Mouse (Mus musculus) forebrain, embryonic 10.5 days (tissue): Measurements from ENCODE around the gene Extl1. TPM values are rescaled to one million over a fixed set of nuclear protein-coding genes. Genes with fewer than 3 reads are reported as not detected.

Experiments
- DNase-seq: peaks from one replicate; pipeline ENCODE4 v3.0.0-alpha.2; 2017; ENCODE audit warnings: low spot score; ENCODE audit errors: extremely low spot score
- H3K27ac ChIP-seq: fragments of 300-500 bp; sonication (generic); 2 replicates; pipeline ENCODE4 v1.5.1; 2016; ENCODE audit warnings: mild to moderate bottlenecking
- H3K27me3 ChIP-seq: fragments of 300-500 bp; sonication (generic); 2 replicates; pipeline ENCODE4 v1.6.1; 2016; ENCODE audit warnings: mild to moderate bottlenecking; ENCODE audit not compliant: poor library complexity, severe bottlenecking
- H3K36me3 ChIP-seq: fragments of 300-500 bp; sonication (generic); replicated peaks from 2 replicates; pipeline ENCODE4 v1.6.1; 2016; ENCODE audit warnings: mild to moderate bottlenecking, moderate library complexity
- H3K4me1 ChIP-seq: fragments of 300-500 bp; sonication (generic); 2 replicates; pipeline ENCODE4 v1.6.1; 2016
- H3K4me3 ChIP-seq: fragments of 300-500 bp; sonication (generic); 2 replicates; pipeline ENCODE4 v1.5.1; 2016; ENCODE audit warnings: mild to moderate bottlenecking, moderate library complexity
- H3K9me3 ChIP-seq: fragments of 300-500 bp; sonication (generic); 2 replicates; pipeline ENCODE4 v1.6.1; 2016; ENCODE audit warnings: mild to moderate bottlenecking, moderate library complexity
- WGBS: fragments of 180-500 bp; shearing (Covaris S2); methylation state at CpG from one replicate; pipeline ENCODE4 v1.1.7; 2016; 5-methylcytosine and 5-hydroxymethylcytosine counted together
- polyA plus RNA-seq: library from polyadenylated mRNA; unstranded; fragments of >200 nt; fragmentation: Nextera tagmentation; extraction: Ambion mirVana; gene quantifications from 2 replicates; pipeline ENCODE4 v1.2.1, GENCODE M21; 2016

The Extl1 gene
- polyA plus RNA-seq, 1 experiment from 2014 or later: 0.27 TPM

- WGBS: 73% methylated on average over 16 of the region's 16 CpGs
- H3K27ac ChIP-seq: no peak overlapping the region
- H3K4me1 ChIP-seq: peaks cover 43% of the 10 kb centered on the region
- H3K4me3 ChIP-seq: peak overlapping the region; percentile 49; the same call in 1 of the 2 replicates
- no peak for DNase-seq
- H3K36me3 ChIP-seq: no peaks in the 10 kb centered on the region
- no peaks in the 10 kb centered on the region for H3K9me3 ChIP-seq
- peaks cover 8% of the 10 kb centered on the region; the same call in 1 of the 2 replicates for H3K27me3 ChIP-seq
Measured at GRCm38 (mm10) chr4:134401856-134402570, 18.4 kb upstream of the Extl1 start.

GRCm38 (mm10) chr4:134401181-134401661 lies 17.6 kb upstream of the Extl1 start:
- H3K27ac ChIP-seq: peak overlapping the region; percentile 72
- peak; percentile 52 for DNase-seq
- WGBS: 17% methylated on average over 19 of the region's 19 CpGs
- peak overlapping the region; percentile 49 for H3K4me3 ChIP-seq
- H3K27me3 ChIP-seq: peaks cover 8% of the 10 kb centered on the region; the same call in 1 of the 2 replicates
- no peaks in the 10 kb centered on the region for H3K36me3 ChIP-seq
- peaks cover 50% of the 10 kb centered on the region for H3K4me1 ChIP-seq
- no peaks in the 10 kb centered on the region for H3K9me3 ChIP-seq

- DNase-seq: no peak
- Histone ChIP-seq H3K4me1 (peaks cover 54% of the 10 kb centered on the region), H3K27me3 (peaks cover 8% of the 10 kb centered on the region; the same call in 1 of the 2 replicates), H3K4me3 (no peak overlapping the region), H3K27ac (no peak overlapping the region), H3K9me3 (no peaks in the 10 kb centered on the region), H3K36me3 (no peaks in the 10 kb centered on the region)
- 32% methylated on average over 5 of the region's 5 CpGs for WGBS
Measured at GRCm38 (mm10) chr4:134400206-134400605, 16.6 kb upstream of the Extl1 start.

GRCm38 (mm10) chr4:134397732-134398131 lies 14.1 kb upstream of the Extl1 start:
- WGBS: 90% methylated on average over 9 of the region's 9 CpGs
- Histone ChIP-seq H3K27ac (no peak overlapping the region), H3K9me3 (no peaks in the 10 kb centered on the region), H3K36me3 (no peaks in the 10 kb centered on the region), H3K4me3 (no peak overlapping the region), H3K27me3 (0 out of 2 replicates have a peak, but pooled peaks cover 3% of the 10 kb centered on the region), H3K4me1 (peaks cover 52% of the 10 kb centered on the region)
- no peak for DNase-seq

- no peaks in the 10 kb centered on the region for H3K36me3 ChIP-seq
- DNase-seq: no peak
- 36% methylated on average over 7 of the region's 7 CpGs for whole genome bisulfite sequencing
- peak overlapping the region; percentile 58 for H3K4me3 ChIP-seq
- no peaks in the 10 kb centered on the region for H3K27me3 ChIP-seq
- no peaks in the 10 kb centered on the region for H3K9me3 ChIP-seq
- H3K4me1 ChIP-seq: peaks cover 54% of the 10 kb centered on the region
- peak overlapping the region; percentile 83 for H3K27ac ChIP-seq
Measured at GRCm38 (mm10) chr4:134397121-134397520, 13.5 kb upstream of the Extl1 start.

- no peaks in the 10 kb centered on the region for H3K36me3 ChIP-seq
- under 1% methylated on average over 31 of the region's 31 CpGs for whole genome bisulfite sequencing
- H3K27me3 ChIP-seq: no peaks in the 10 kb centered on the region
- peak within 1 kb of the TSS; percentile 58 for H3K4me3 ChIP-seq
- peak within 1 kb of the TSS; percentile 83 for H3K27ac ChIP-seq
- H3K4me1 ChIP-seq: peaks cover 45% of the 10 kb centered on the region
- DNase-seq: peak; percentile 91
- H3K9me3 ChIP-seq: peaks cover 4% of the 10 kb centered on the region
Measured at GRCm38 (mm10) chr4:134395977-134396825, 12.6 kb upstream of the Extl1 start, which contains the start of gene Pafah2. Pafah2 (plus strand) TSS chr4:134396320.

GRCm38 (mm10) chr4:134395142-134395541 lies 11.5 kb upstream of the Extl1 start:
- H3K27ac ChIP-seq: 0 out of 2 replicates have a peak overlapping the region, but pooled peaks have one; percentile 83
- no peaks in the 10 kb centered on the region for H3K27me3 ChIP-seq
- 92% methylated on average over 7 of the region's 7 CpGs for WGBS
- H3K9me3 ChIP-seq: peaks cover 7% of the 10 kb centered on the region
- H3K4me3 ChIP-seq: no peak overlapping the region
- H3K4me1 ChIP-seq: peaks cover 35% of the 10 kb centered on the region
- H3K36me3 ChIP-seq: no peaks in the 10 kb centered on the region
- DNase-seq: no peak

GRCm38 (mm10) chr4:134393026-134393425 lies 9.4 kb upstream of the Extl1 start:
- no peaks in the 10 kb centered on the region for H3K36me3 ChIP-seq
- H3K27ac ChIP-seq: peak overlapping the region; percentile 70
- H3K9me3 ChIP-seq: peaks cover 7% of the 10 kb centered on the region
- DNase-seq: peak; percentile 31
- WGBS: 29% methylated on average over 12 of the region's 12 CpGs
- peaks cover 29% of the 10 kb centered on the region for H3K4me1 ChIP-seq
- H3K4me3 ChIP-seq: no peak overlapping the region
- no peaks in the 10 kb centered on the region for H3K27me3 ChIP-seq

GRCm38 (mm10) chr4:134392595-134392994 lies 8.9 kb upstream of the Extl1 start:
- Histone ChIP-seq H3K4me3 (no peak overlapping the region), H3K27me3 (no peaks in the 10 kb centered on the region), H3K4me1 (peaks cover 29% of the 10 kb centered on the region), H3K27ac (peak overlapping the region; percentile 70), H3K9me3 (peaks cover 7% of the 10 kb centered on the region), H3K36me3 (no peaks in the 10 kb centered on the region)
- peak; percentile 24 for DNase-seq
- WGBS: 21% methylated on average over 8 of the region's 8 CpGs

- H3K36me3 ChIP-seq: no peaks in the 10 kb centered on the region
- peaks cover 22% of the 10 kb centered on the region for H3K4me1 ChIP-seq
- peaks cover 7% of the 10 kb centered on the region for H3K9me3 ChIP-seq
- DNase-seq: no peak
- 87% methylated on average over 1 of the region's 1 CpGs for WGBS
- no peak overlapping the region for H3K27ac ChIP-seq
- H3K27me3 ChIP-seq: no peaks in the 10 kb centered on the region
- H3K4me3 ChIP-seq: no peak overlapping the region
Measured at GRCm38 (mm10) chr4:134391636-134392035, 8.0 kb upstream of the Extl1 start.

GRCm38 (mm10) chr4:134388397-134388796 lies 4.7 kb upstream of the Extl1 start:
- 26% methylated on average over 5 of the region's 5 CpGs for WGBS

GRCm38 (mm10) chr4:134387268-134387667 lies 3.6 kb upstream of the Extl1 start:
- H3K9me3 ChIP-seq: peaks cover 7% of the 10 kb centered on the region
- WGBS: 78% methylated on average over 6 of the region's 6 CpGs
- H3K36me3 ChIP-seq: no peaks in the 10 kb centered on the region
- H3K27ac ChIP-seq: no peak overlapping the region
- DNase-seq: no peak
- no peak overlapping the region for H3K4me3 ChIP-seq
- H3K27me3 ChIP-seq: no peaks in the 10 kb centered on the region
- H3K4me1 ChIP-seq: peaks cover 4% of the 10 kb centered on the region

More at GRCm38 (mm10) chr4:134388397-134388796, 4.7 kb upstream of the Extl1 start:
- Histone ChIP-seq H3K36me3 (no peaks in the 10 kb centered on the region), H3K27me3 (no peaks in the 10 kb centered on the region), H3K4me1 (peaks cover 15% of the 10 kb centered on the region), H3K27ac (no peak overlapping the region), H3K9me3 (peaks cover 7% of the 10 kb centered on the region), H3K4me3 (no peak overlapping the region)
- peak; percentile 77 for DNase-seq
